Mouse (Mus musculus) cortical plate, adult 2 months (tissue): ENCODE measurements at regions not wholly inside any gene's neighbourhood (a gene's known extent, or its start where the extent isn't known, plus 50 kb on each side); places are given as distances from the start of the nearest gene placed in this dataset.

ENCODE experiments used
- CTCF ChIP-seq: fragments of 200-500 bp; IDR thresholded peaks from 2 replicates; pipeline ENCODE4 v1.5.1; 2011; ENCODE audit warnings: mild to moderate bottlenecking, control low read depth, low read length; ENCODE audit not compliant: insufficient read depth; ENCODE audit errors: extremely low read depth
- POLR2A ChIP-seq: fragments of 200-500 bp; IDR thresholded peaks from 2 replicates; pipeline ENCODE4 v1.6.1; 2011; ENCODE audit warnings: mild to moderate bottlenecking, low read length, control low read depth; ENCODE audit not compliant: insufficient read depth; ENCODE audit errors: extremely low read depth

DNA sequence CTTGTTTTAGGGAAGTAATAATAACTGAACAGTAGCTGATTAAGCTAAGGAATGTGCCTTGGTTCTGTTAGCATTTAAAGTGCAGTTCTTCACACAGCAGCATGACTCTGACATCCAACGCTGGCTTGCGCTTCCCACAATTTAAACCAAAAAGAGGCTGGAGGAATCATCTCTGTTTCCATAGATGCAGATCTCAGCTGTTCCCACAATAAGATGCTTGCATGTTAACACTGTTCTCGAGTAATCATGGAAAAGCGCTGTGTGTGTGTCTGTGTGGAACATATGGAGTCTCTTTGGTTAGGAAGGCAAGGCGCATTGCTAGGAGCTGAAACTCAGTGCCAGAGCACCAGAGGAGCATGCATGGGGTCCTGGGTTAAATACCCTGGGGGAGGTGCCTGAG is 56.7 kb upstream of the Nudt7 start:
- TF ChIP-seq CTCF (no peak), POLR2A (no peak)
